Mouse (Mus musculus) subcutaneous adipose tissue, adult 2 months (tissue): Measurements from ENCODE around the gene Nrap. TPM values are rescaled to one million over a fixed set of nuclear protein-coding genes. Genes with fewer than 3 reads are reported as not detected.

Source experiments
- polyA plus RNA-seq: library from polyadenylated mRNA; depleted of rRNA; stranded (reverse); fragments of >200 nt; gene quantifications from 2 replicates; pipeline ENCODE4 v1.2.3, GENCODE M21; 2012; ENCODE audit warnings: low replicate concordance; rRNA removed

Nrap gene
- polyA plus RNA-seq = 0.16 and 0.24 TPM in 2 replicates

DNA sequence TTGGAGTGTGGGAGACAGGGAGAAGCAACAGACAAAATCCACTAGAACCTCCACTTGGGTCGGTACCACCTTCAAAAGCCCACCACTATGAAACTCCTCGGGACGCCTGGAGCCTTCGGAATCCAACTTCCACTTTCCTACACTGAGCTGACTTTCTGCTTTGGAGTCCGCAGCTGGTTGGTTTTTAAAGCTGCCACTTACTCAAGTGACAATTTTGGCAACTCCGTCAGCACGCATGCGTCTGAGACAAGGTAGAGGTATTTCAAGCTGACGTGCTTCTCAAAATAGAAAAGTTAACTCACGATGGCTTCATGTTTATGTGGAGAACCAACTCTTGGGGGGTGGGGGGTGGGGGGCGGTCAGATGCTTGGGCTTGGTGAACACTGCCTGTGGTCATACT, at the start of gene Nrap:
Nrap (minus strand) TSS at position 159 of the 400 bp plus-strand sequence.

DNA sequence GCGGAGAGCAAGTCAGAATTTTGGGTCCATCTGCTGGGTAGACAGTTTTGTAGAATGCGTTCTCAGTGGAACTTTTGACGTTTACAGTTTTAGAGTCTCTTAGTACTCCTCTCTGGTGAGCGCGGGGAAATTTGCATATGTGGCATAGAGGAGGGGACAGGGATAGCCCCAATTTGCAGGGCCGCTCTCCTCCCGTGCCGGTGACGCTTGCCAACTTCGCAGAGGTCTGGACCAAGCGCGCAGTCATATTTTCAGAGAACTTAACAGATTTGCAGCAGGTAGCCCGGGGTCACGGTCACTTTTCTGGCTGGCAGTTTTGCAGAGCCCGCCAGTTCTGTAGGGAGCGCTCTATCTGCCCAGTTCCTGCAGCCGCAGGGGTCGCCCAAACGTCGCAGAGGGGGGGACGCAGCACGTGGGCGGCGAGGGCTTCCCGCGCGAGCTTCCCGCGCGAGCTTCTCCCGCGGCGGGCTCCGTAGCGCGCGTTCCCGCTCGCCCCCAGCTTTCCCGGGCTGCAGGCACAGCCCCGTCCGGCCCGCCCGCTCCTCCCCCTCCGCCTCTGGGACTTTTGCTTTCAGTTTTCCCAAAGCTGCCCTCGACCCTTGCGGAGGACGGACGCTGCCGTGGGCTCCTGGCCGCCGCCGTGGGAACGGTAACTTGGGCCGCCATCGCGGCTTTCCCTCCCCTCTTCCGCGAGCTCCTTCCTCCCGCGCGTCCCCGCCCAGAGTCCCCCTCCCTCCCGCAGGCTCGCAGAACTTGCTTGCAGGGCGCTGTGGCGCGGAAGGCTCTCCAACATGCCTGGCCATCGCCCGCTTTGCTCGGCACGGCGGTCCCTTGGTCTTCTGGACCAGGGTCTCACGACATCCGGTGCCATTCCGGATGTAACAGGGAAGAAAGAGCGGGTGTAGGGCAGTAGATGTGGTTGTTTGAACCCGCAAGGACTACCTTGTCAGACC, 7.1 kb upstream of the Nrap start, which contains the start of gene Casp7:
Casp7 (plus strand) TSS at position 461 of the 953 bp plus-strand sequence.

DNA sequence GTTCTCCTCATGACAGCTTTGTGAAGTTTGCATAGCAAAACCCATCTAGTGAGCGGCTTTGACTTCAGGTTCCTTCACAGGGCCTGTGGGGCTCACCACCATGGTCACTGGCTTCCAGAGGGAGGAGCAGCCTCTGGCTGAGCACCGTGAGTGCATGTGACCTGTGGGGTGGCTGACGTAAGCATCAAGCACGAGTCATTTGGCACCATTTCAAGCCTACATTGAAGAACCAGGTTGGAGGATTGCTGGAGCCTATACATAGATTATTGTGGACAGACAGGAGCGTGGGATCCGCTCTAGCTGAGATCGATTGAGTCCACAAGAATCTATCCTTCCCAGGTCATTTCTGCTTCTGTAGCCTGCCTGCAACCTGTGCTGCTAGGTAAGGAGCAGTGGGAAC, 103.0 kb downstream of the Nrap start, which contains the start of gene Habp2:
Habp2 (plus strand) TSS at position 272 of the 400 bp plus-strand sequence.

Other genes with a start within 250 kb of the Nrap start
- gene Habp2, start 102.9 kb downstream of the Nrap start, polyA plus RNA-seq = 0.07 and 0.94 TPM in 2 replicates
- 18.5 and 21.2 TPM in 2 replicates for gene Casp7, start 7.1 kb upstream of the Nrap start, polyA plus RNA-seq
- gene Plekhs1, start 71.6 kb upstream of the Nrap start, polyA plus RNA-seq = 0.21 and 62.0 TPM in 2 replicates
- 6.0 and 10.6 TPM in 2 replicates for gene Dclre1a, start 158.2 kb upstream of the Nrap start, polyA plus RNA-seq
- 7.6 and 14.5 TPM in 2 replicates for gene Nhlrc2, start 158.2 kb upstream of the Nrap start, polyA plus RNA-seq